Mouse (Mus musculus) hindbrain, embryonic 14.5 days (tissue): ENCODE measurements around the gene Rab14. TPM values are rescaled to one million over a fixed set of nuclear protein-coding genes. Genes with fewer than 3 reads are reported as not detected.

Source experiments
- ATAC-seq: fragments of 200-750 bp; cut with Nextera tagmentation; 2 replicates; pipeline ENCODE4 v1.8.0; 2017; ENCODE audit warnings: moderate number of reproducible peaks, mild to moderate bottlenecking, moderate TSS enrichment, moderate library complexity; ENCODE audit not compliant: low FRiP score
- DNase-seq: peaks from one replicate; pipeline ENCODE4 v3.0.0-alpha.2; 2015; ENCODE audit warnings: low spot score
- H3K27ac ChIP-seq: fragments of 300-500 bp; sonication (generic); 2 replicates; pipeline ENCODE4 v1.5.1; 2014; ENCODE audit warnings: mild to moderate bottlenecking, moderate library complexity
- H3K27me3 ChIP-seq: fragments of 300-500 bp; sonication (generic); 2 replicates; pipeline ENCODE4 v1.6.1; 2014; ENCODE audit warnings: mild to moderate bottlenecking, low read length, mixed read lengths; ENCODE audit not compliant: control insufficient read depth, insufficient read depth
- H3K36me3 ChIP-seq: fragments of 300-500 bp; sonication (generic); replicated peaks from 2 replicates; pipeline ENCODE4 v1.6.1; 2014; ENCODE audit not compliant: control insufficient read depth, insufficient read depth
- H3K4me1 ChIP-seq: fragments of 300-500 bp; sonication (generic); replicated peaks from 2 replicates; pipeline ENCODE4 v1.6.1; 2014; ENCODE audit warnings: antibody characterized with exemption, low read length, mixed read lengths; ENCODE audit not compliant: control insufficient read depth, insufficient read depth
- H3K4me2 ChIP-seq: fragments of 300-500 bp; sonication (generic); replicated peaks from 2 replicates; pipeline ENCODE4 v1.6.1; 2014; ENCODE audit warnings: mild to moderate bottlenecking, moderate library complexity
- H3K4me3 ChIP-seq: fragments of 300-500 bp; sonication (generic); replicated peaks from 2 replicates; pipeline ENCODE4 v1.5.1; 2014; ENCODE audit warnings: mild to moderate bottlenecking, low read length
- H3K9ac ChIP-seq: fragments of 300-500 bp; sonication (generic); 2 replicates; pipeline ENCODE4 v1.6.1; 2014
- H3K9me3 ChIP-seq: fragments of 300-500 bp; sonication (generic); 2 replicates; pipeline ENCODE4 v1.6.1; 2016; ENCODE audit warnings: low read length; ENCODE audit not compliant: control insufficient read depth
- WGBS: fragments of 180-500 bp; shearing (Covaris S2); extraction: QIAGEN DNeasy Blood & Tissue Kit; methylation state at CpG from one replicate; pipeline ENCODE4 v1.1.7; 2014; 5-methylcytosine and 5-hydroxymethylcytosine counted together
- polyA plus RNA-seq: library from polyadenylated mRNA; unstranded; fragments of >200 nt; fragmentation: Nextera tagmentation; extraction: Ambion mirVana; gene quantifications from 2 replicates; pipeline ENCODE4 v1.2.1, GENCODE M21; 2014

Rab14 gene
- polyA plus RNA-seq, 1 experiment from 2014 or later = 375 TPM

- H3K27ac ChIP-seq = no peak overlapping the region
- H3K9me3 ChIP-seq = no peaks in the 10 kb centered on the region
- H3K9ac ChIP-seq = no peak overlapping the region
- no peak overlapping the region for H3K4me2 ChIP-seq
- no peak for ATAC-seq
- DNase-seq = no peak
- H3K4me1 ChIP-seq = no peaks in the 10 kb centered on the region
- no peaks in the 10 kb centered on the region for H3K27me3 ChIP-seq
- peaks cover 96% of the 10 kb centered on the region for H3K36me3 ChIP-seq
- no peak overlapping the region for H3K4me3 ChIP-seq
- WGBS = 84% methylated on average over 3 of the region's 3 CpGs
Measured at GRCm38 (mm10) chr2:35178153-35178552, 22.8 kb downstream of the Rab14 start.

GRCm38 (mm10) chr2:35175281-35176065, 25.4 kb downstream of the Rab14 start:
- ATAC-seq (no peak), DNase-seq (no peak)
- Histone ChIP-seq H3K4me1 (no peaks in the 10 kb centered on the region), H3K9me3 (no peaks in the 10 kb centered on the region), H3K4me2 (no peak overlapping the region), H3K9ac (no peak overlapping the region), H3K27me3 (no peaks in the 10 kb centered on the region), H3K27ac (no peak overlapping the region), H3K36me3 (peaks cover 93% of the 10 kb centered on the region), H3K4me3 (no peak overlapping the region)
- WGBS = 94% methylated on average over 12 of the region's 12 CpGs

- H3K9me3 ChIP-seq = no peaks in the 10 kb centered on the region
- H3K4me2 ChIP-seq = no peak overlapping the region
- no peak overlapping the region for H3K27ac ChIP-seq
- H3K4me1 ChIP-seq = no peaks in the 10 kb centered on the region
- DNase-seq = no peak
- no peaks in the 10 kb centered on the region for H3K27me3 ChIP-seq
- WGBS = 71% methylated on average over 5 of the region's 5 CpGs
- no peak overlapping the region for H3K9ac ChIP-seq
- H3K36me3 ChIP-seq = peaks cover 92% of the 10 kb centered on the region
- no peak overlapping the region for H3K4me3 ChIP-seq
- ATAC-seq = no peak
Measured at GRCm38 (mm10) chr2:35174100-35174499, 26.8 kb downstream of the Rab14 start.

- H3K36me3 ChIP-seq = peaks cover 92% of the 10 kb centered on the region
- H3K27me3 ChIP-seq = no peaks in the 10 kb centered on the region
- H3K4me2 ChIP-seq = no peak overlapping the region
- ATAC-seq (no peak), DNase-seq (no peak)
- no peaks in the 10 kb centered on the region for H3K9me3 ChIP-seq
- H3K4me3 ChIP-seq = no peak overlapping the region
- H3K27ac ChIP-seq = no peak overlapping the region
- 95% methylated on average over 5 of the region's 5 CpGs for WGBS
- no peak overlapping the region for H3K9ac ChIP-seq
- H3K4me1 ChIP-seq = no peaks in the 10 kb centered on the region
Measured at GRCm38 (mm10) chr2:35173666-35174065, 27.3 kb downstream of the Rab14 start.

GRCm38 (mm10) chr2:35172246-35172645, 28.7 kb downstream of the Rab14 start:
- 95% methylated on average over 4 of the region's 4 CpGs for WGBS
- Histone ChIP-seq H3K9ac (no peak overlapping the region), H3K27ac (no peak overlapping the region), H3K4me2 (no peak overlapping the region), H3K27me3 (no peaks in the 10 kb centered on the region), H3K4me1 (no peaks in the 10 kb centered on the region), H3K4me3 (no peak overlapping the region), H3K36me3 (peaks cover 92% of the 10 kb centered on the region), H3K9me3 (no peaks in the 10 kb centered on the region)
- DNase-seq (no peak), ATAC-seq (no peak)

- DNase-seq = no peak
- H3K4me2 ChIP-seq = no peak overlapping the region
- 92% methylated on average over 10 of the region's 10 CpGs for WGBS
- no peak overlapping the region for H3K9ac ChIP-seq
- H3K27me3 ChIP-seq = no peaks in the 10 kb centered on the region
- ATAC-seq = no peak
- peaks cover 91% of the 10 kb centered on the region for H3K36me3 ChIP-seq
- H3K9me3 ChIP-seq = no peaks in the 10 kb centered on the region
- no peaks in the 10 kb centered on the region for H3K4me1 ChIP-seq
- H3K27ac ChIP-seq = no peak overlapping the region
- H3K4me3 ChIP-seq = no peak overlapping the region
Measured at GRCm38 (mm10) chr2:35171341-35171861, 29.5 kb downstream of the Rab14 start.

- Histone ChIP-seq H3K27me3 (no peaks in the 10 kb centered on the region), H3K4me3 (no peak overlapping the region), H3K4me1 (no peaks in the 10 kb centered on the region), H3K36me3 (peaks cover 86% of the 10 kb centered on the region), H3K4me2 (no peak overlapping the region), H3K27ac (no peak overlapping the region), H3K9me3 (no peaks in the 10 kb centered on the region), H3K9ac (no peak overlapping the region)
- 96% methylated on average over 2 of the region's 2 CpGs for WGBS
- DNase-seq (no peak), ATAC-seq (no peak)
Measured at GRCm38 (mm10) chr2:35169452-35169851, 31.5 kb downstream of the Rab14 start.

- H3K27ac ChIP-seq = no peak overlapping the region
- H3K4me1 ChIP-seq = no peaks in the 10 kb centered on the region
- H3K4me3 ChIP-seq = no peak overlapping the region
- ATAC-seq (no peak), DNase-seq (no peak)
- 92% methylated on average over 5 of the region's 5 CpGs for WGBS
- H3K9ac ChIP-seq = no peak overlapping the region
- no peaks in the 10 kb centered on the region for H3K27me3 ChIP-seq
- peaks cover 89% of the 10 kb centered on the region for H3K36me3 ChIP-seq
- H3K4me2 ChIP-seq = no peak overlapping the region
- H3K9me3 ChIP-seq = no peaks in the 10 kb centered on the region
Measured at GRCm38 (mm10) chr2:35166816-35167215, 34.1 kb downstream of the Rab14 start.

- ATAC-seq (no peak), DNase-seq (no peak)
- Histone ChIP-seq H3K36me3 (peaks cover 81% of the 10 kb centered on the region), H3K4me1 (no peaks in the 10 kb centered on the region), H3K9me3 (no peaks in the 10 kb centered on the region), H3K27ac (no peak overlapping the region), H3K4me2 (no peak overlapping the region), H3K4me3 (no peak overlapping the region), H3K9ac (no peak overlapping the region), H3K27me3 (no peaks in the 10 kb centered on the region)
- WGBS = 93% methylated on average over 13 of the region's 13 CpGs
Measured at GRCm38 (mm10) chr2:35165416-35165815, 35.5 kb downstream of the Rab14 start.
